Mouse (Mus musculus) central nervous system, embryonic 18 days (tissue): ENCODE measurements around the gene Disp3. TPM values are rescaled to one million over a fixed set of nuclear protein-coding genes. Genes with fewer than 3 reads are reported as not detected.

Source experiments
- polyA plus RNA-seq: library from polyadenylated mRNA; depleted of rRNA; stranded (reverse); fragments of >200 nt; gene quantifications from 2 replicates; pipeline ENCODE4 v1.2.3, GENCODE M21; 2012; rRNA removed

Disp3 gene
- 13.1 and 13.7 TPM in 2 replicates for polyA plus RNA-seq

DNA sequence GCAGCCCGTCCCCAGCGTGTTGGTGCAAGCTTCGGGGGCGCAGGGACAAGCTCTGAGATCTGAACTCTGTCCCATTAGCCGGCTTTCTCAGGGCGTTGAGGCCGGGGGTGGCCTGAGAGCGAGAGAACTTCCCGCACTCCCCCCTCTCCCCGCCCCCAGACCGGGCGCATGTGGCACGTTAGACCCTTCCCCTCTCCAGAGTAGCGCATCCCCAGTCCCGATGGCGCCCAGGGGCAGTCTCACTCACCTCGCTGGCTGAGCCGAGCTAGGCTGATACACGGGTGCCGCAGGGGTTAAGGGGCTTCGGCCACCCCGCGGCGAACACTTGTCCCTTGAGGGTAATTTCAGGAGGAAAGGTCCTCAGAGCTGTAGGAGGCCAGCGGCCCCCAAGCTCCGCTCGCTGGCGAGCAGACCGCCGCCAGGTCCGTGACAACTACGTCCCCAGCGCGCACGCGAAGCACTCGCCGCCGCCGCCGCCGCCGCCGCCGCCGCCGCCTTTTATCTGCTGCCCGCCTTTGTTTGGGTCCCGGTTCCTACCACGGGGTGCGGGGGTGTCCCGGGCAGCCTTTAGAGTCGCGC, at the start of gene Disp3:
Disp3 (minus strand) TSS at position 490 of the 579 bp plus-strand sequence.

Other genes with a start within 250 kb of the Disp3 start
- 51.4 and 54.8 TPM in 2 replicates for gene Clcn6, start 249.1 kb downstream of the Disp3 start, polyA plus RNA-seq
- 26.1 and 28.2 TPM in 2 replicates for gene Mthfr, start 248.9 kb downstream of the Disp3 start, polyA plus RNA-seq
- 4.0 and 4.1 TPM in 2 replicates for gene Agtrap, start 199.9 kb downstream of the Disp3 start, polyA plus RNA-seq
- gene Mad2l2, start 157.6 kb downstream of the Disp3 start, polyA plus RNA-seq, result 105 and 106 TPM in 2 replicates
- gene Draxin, start 157.3 kb downstream of the Disp3 start, polyA plus RNA-seq, result 40.4 and 42.8 TPM in 2 replicates
- 21.9 and 23.4 TPM in 2 replicates for gene Fbxo6, start 135.8 kb downstream of the Disp3 start, polyA plus RNA-seq
- gene Fbxo44, start 127.5 kb downstream of the Disp3 start, polyA plus RNA-seq, result 114 and 122 TPM in 2 replicates
- 8.8 and 14.9 TPM in 2 replicates for gene Fbxo2, start 127.3 kb downstream of the Disp3 start, polyA plus RNA-seq
- gene Ubiad1, start 156.8 kb upstream of the Disp3 start, polyA plus RNA-seq, result 12.3 and 12.4 TPM in 2 replicates
- gene Mtor, start 160.6 kb upstream of the Disp3 start, polyA plus RNA-seq, result 28.3 and 29.1 TPM in 2 replicates
- 0.17 and 0.23 TPM in 2 replicates for gene Angptl7, start 212.5 kb upstream of the Disp3 start, polyA plus RNA-seq